Comparison of ENCODE assay signal across 7 mouse cellular contexts in genomic region chr5:5379870-5380730, GRCm38 (mm10). TPM values are rescaled to one million over a fixed set of nuclear protein-coding genes. Genes with fewer than 3 reads are reported as not detected.
A peak's percentile ranks its signal among the peaks of the same experiment; 100 is the strongest.
DNase-seq lines count a peak whose midpoint lies in the region; ATAC-seq and TF ChIP-seq lines count a peak whose summit lies in the region.

No protein-coding gene starts in this region.

- H3K27ac ChIP-seq in limb, embryonic 11.5 days (replicated peaks; ENCODE audit: low read depth, low read length), result peak overlapping the region; percentile 87
- H3K27ac ChIP-seq in midbrain, embryonic 11.5 days (ENCODE audit: low read depth, low read length), result peak overlapping the region; percentile 89
- peak overlapping the region; percentile 21; the same call in 1 of the 2 replicates for H3K27ac ChIP-seq in small intestine, adult 2 months (ENCODE audit: insufficient read depth, low read depth, low read length)

- TF ChIP-seq POLR2A in small intestine, adult 2 months (IDR thresholded peaks at IDR 0.05; ENCODE audit: low read depth, low read length), result no peak

- TF ChIP-seq CTCF in small intestine, adult 2 months (IDR thresholded peaks at IDR 0.05; ENCODE audit: extremely low read depth, insufficient read length, insufficient replicate concordance, low read depth, low read length), result no peak

- peak; percentile 65 for ATAC-seq in granulocyte monocyte progenitor cell, adult 5-6 weeks (replicated peaks; ENCODE audit: poor library complexity, severe bottlenecking)
- ATAC-seq in limb, embryonic 11.5 days (ENCODE audit: insufficient number of reproducible peaks, low FRiP score, low TSS enrichment, low read depth), result peak; percentile 92
- ATAC-seq in midbrain, embryonic 11.5 days (ENCODE audit: low FRiP score), result peak; percentile 92

- DNase-seq in adrenal gland, postnatal 14 days, result peak; percentile 67
- DNase-seq in embryo, embryonic 11 days, result peak; percentile 86
- peak; percentile 22 for DNase-seq in kidney, adult 11 months
- DNase-seq in limb, embryonic 11.5 days (ENCODE audit: low spot score), result peak; percentile 80
- DNase-seq in midbrain, embryonic 11.5 days (ENCODE audit: low spot score, missing footprints), result peak; percentile 97

- H3K36me3 ChIP-seq in limb, embryonic 11.5 days (ENCODE audit: control insufficient read depth, insufficient read depth, low read length), result no peaks in the 10 kb centered on the region
- H3K36me3 ChIP-seq in midbrain, embryonic 11.5 days (ENCODE audit: control insufficient read depth, insufficient read depth, low read length), result no peaks in the 10 kb centered on the region
- H3K36me3 ChIP-seq in small intestine, adult 2 months (ENCODE audit: control insufficient read depth, insufficient read depth, low read length), result no peaks in the 10 kb centered on the region

- no peaks in the 10 kb centered on the region for H3K9me3 ChIP-seq in limb, embryonic 11.5 days (ENCODE audit: control insufficient read depth, low read length)
- H3K9me3 ChIP-seq in midbrain, embryonic 11.5 days (ENCODE audit: control insufficient read depth, low read length), result no peaks in the 10 kb centered on the region

- peak overlapping the region; percentile 61 for H3K4me2 ChIP-seq in limb, embryonic 11.5 days (ENCODE audit: low read depth, severe bottlenecking)
- H3K4me2 ChIP-seq in midbrain, embryonic 11.5 days, result peak overlapping the region; percentile 70

- H3K9ac ChIP-seq in limb, embryonic 11.5 days (ENCODE audit: low read length), result peak overlapping the region; percentile 90
- peak overlapping the region; percentile 94 for H3K9ac ChIP-seq in midbrain, embryonic 11.5 days (ENCODE audit: low read length)

- H3K27me3 ChIP-seq in limb, embryonic 11.5 days (ENCODE audit: control insufficient read depth, insufficient read depth, low read length), result no peaks in the 10 kb centered on the region
- no peaks in the 10 kb centered on the region; the same call in 1 of the 2 replicates for H3K27me3 ChIP-seq in midbrain, embryonic 11.5 days (ENCODE audit: control insufficient read depth, insufficient read depth, low read length)
- H3K27me3 ChIP-seq in small intestine, adult 2 months (ENCODE audit: control insufficient read depth, insufficient read depth, low read length), result peaks cover 11% of the 10 kb centered on the region

- 0 out of 2 replicates have a peak, but pooled peaks cover 6% of the 10 kb centered on the region for H3K4me1 ChIP-seq in limb, embryonic 11.5 days (ENCODE audit: control insufficient read depth, insufficient read depth, low read length)
- peaks cover 9% of the 10 kb centered on the region for H3K4me1 ChIP-seq in midbrain, embryonic 11.5 days (ENCODE audit: control insufficient read depth, insufficient read depth, low read length)
- H3K4me1 ChIP-seq in small intestine, adult 2 months (ENCODE audit: control insufficient read depth, insufficient read depth, insufficient read length, low read length), result peaks cover 3% of the 10 kb centered on the region; the same call in 1 of the 2 replicates

- WGBS in limb, embryonic 11.5 days, result under 1% methylated on average over 99 of the region's 128 CpGs
- WGBS in midbrain, embryonic 11.5 days, result under 1% methylated on average over 93 of the region's 128 CpGs
- WGBS in small intestine, adult 2 months, result under 1% methylated on average over 123 of the region's 128 CpGs

- H3K4me3 ChIP-seq in limb, embryonic 11.5 days (ENCODE audit: low read depth, low read length), result peak overlapping the region; percentile 72
- H3K4me3 ChIP-seq in midbrain, embryonic 11.5 days (ENCODE audit: low read depth, low read length), result peak overlapping the region; percentile 72
- peak overlapping the region; percentile 74 for H3K4me3 ChIP-seq in small intestine, adult 2 months (ENCODE audit: low read depth, low read length)

RNA-seq across cellular contexts. Expression of gene Cdk14, which starts 40.0 kb away (rescaled TPM):
- 10.6 and 19.0 TPM in 2 replicates for total RNA-seq in adrenal gland, postnatal 14 days (2021)
- total RNA-seq in granulocyte monocyte progenitor cell, adult 5-6 weeks (2014; fragmentation: Nextera tagmentation), result 0.21 and 0.60 TPM in 2 replicates
- 0.39 and 0.46 TPM in 2 replicates for total RNA-seq in granulocyte monocyte progenitor cell, adult 5-6 weeks (2017)
- polyA plus RNA-seq in limb, embryonic 11.5 days (2014; fragmentation: Nextera tagmentation; extraction: Ambion mirVana), result 22.7 and 26.0 TPM in 2 replicates
- 25.5 and 26.7 TPM in 2 replicates for polyA plus RNA-seq in midbrain, embryonic 11.5 days (2014; fragmentation: Nextera tagmentation; extraction: Ambion mirVana)
- polyA plus RNA-seq in small intestine, adult 2 months (2012; rRNA removed), result 0.36 and 0.37 TPM in 2 replicates

Comparison
In these comparisons a context has a peak if more than half of its experiments do, and no peak if none do; other contexts are left out.
1. Peak in every context shown above with its lines: DNase-seq, ATAC-seq, H3K4me3 ChIP-seq and H3K27ac ChIP-seq.
2. DNase-seq: peak in every context shown above with its lines; median percentile 97 in midbrain, embryonic 11.5 days; 86 in embryo, embryonic 11 days; 80 in limb, embryonic 11.5 days; 67 in adrenal gland, postnatal 14 days; 22 in kidney, adult 11 months.
3. H3K27ac ChIP-seq: peak in every context shown above with its lines; median percentile 89 in midbrain, embryonic 11.5 days; 87 in limb, embryonic 11.5 days; 21 in small intestine, adult 2 months.
4. RNA of gene Cdk14, which starts 40.0 kb away (polyA plus RNA-seq): 25.5 to 26.7 TPM in midbrain, embryonic 11.5 days and 22.7 to 26.0 TPM in limb, embryonic 11.5 days; 0.36 to 0.37 TPM in small intestine, adult 2 months; every median in the first group is over 10 times any median in the second.